Mouse (Mus musculus): ENCODE results near the gene Rerg. TPM values are rescaled to one million over a fixed set of nuclear protein-coding genes. Genes with fewer than 3 reads are reported as not detected.

Rerg gene
- polyA plus RNA-seq, 1 experiment from 2014 or later = 4.6 TPM

- peak overlapping the region; percentile 16; the same call in 1 of the 2 replicates for H3K4me2 ChIP-seq
- H3K36me3 ChIP-seq (ENCODE audit: control insufficient read depth, insufficient read depth, low read length) = no peaks in the 10 kb centered on the region
- WGBS (ENCODE audit: insufficient replicate concordance) = 22% methylated on average over 11 of the region's 11 CpGs
- no peaks in the 10 kb centered on the region for H3K9me3 ChIP-seq (replicated peaks; ENCODE audit: control insufficient read depth, low read length)
- H3K27ac ChIP-seq (ENCODE audit: low read depth, low read length) = peak overlapping the region; percentile 50; the same call in 1 of the 2 replicates
- no peaks in the 10 kb centered on the region for H3K27me3 ChIP-seq (ENCODE audit: control insufficient read depth, insufficient read depth, low read length)
- ATAC-seq (replicated peaks; ENCODE audit: insufficient number of reproducible peaks, low FRiP score, low TSS enrichment) = 0 out of 2 replicates have a peak, but pooled peaks have one; percentile 31
- no peak overlapping the region for H3K4me3 ChIP-seq (ENCODE audit: low read depth, low read length)
- H3K9ac ChIP-seq (ENCODE audit: low read depth, low read length) = no peak overlapping the region
- H3K4me1 ChIP-seq (ENCODE audit: control insufficient read depth, insufficient read depth, low read length) = peaks cover 30% of the 10 kb centered on the region
Measured at GRCm38 (mm10) chr6:137144958-137145535, 25.2 kb downstream of the Rerg start.

- Histone ChIP-seq H3K9me3 (replicated peaks; ENCODE audit: control insufficient read depth, low read length) (no peaks in the 10 kb centered on the region), H3K4me3 (ENCODE audit: low read depth, low read length) (no peak overlapping the region), H3K9ac (ENCODE audit: low read depth, low read length) (no peak overlapping the region), H3K4me2 (no peak overlapping the region), H3K36me3 (ENCODE audit: control insufficient read depth, insufficient read depth, low read length) (no peaks in the 10 kb centered on the region), H3K4me1 (ENCODE audit: control insufficient read depth, insufficient read depth, low read length) (peaks cover 30% of the 10 kb centered on the region), H3K27me3 (ENCODE audit: control insufficient read depth, insufficient read depth, low read length) (no peaks in the 10 kb centered on the region), H3K27ac (ENCODE audit: low read depth, low read length) (0 out of 2 replicates have a peak overlapping the region, but pooled peaks have one; percentile 50)
- 69% methylated on average over 10 of the region's 10 CpGs for WGBS (ENCODE audit: insufficient replicate concordance)
- ATAC-seq (replicated peaks; ENCODE audit: insufficient number of reproducible peaks, low FRiP score, low TSS enrichment) = no peak
Measured at GRCm38 (mm10) chr6:137144526-137144840, 25.8 kb downstream of the Rerg start.

GRCm38 (mm10) chr6:137143818-137144525 is 26.3 kb downstream of the Rerg start:
- no peaks in the 10 kb centered on the region for H3K9me3 ChIP-seq (replicated peaks; ENCODE audit: control insufficient read depth, low read length)
- H3K4me1 ChIP-seq (ENCODE audit: control insufficient read depth, insufficient read depth, low read length) = peaks cover 30% of the 10 kb centered on the region
- H3K27ac ChIP-seq (ENCODE audit: low read depth, low read length) = no peak overlapping the region
- no peaks in the 10 kb centered on the region for H3K27me3 ChIP-seq (ENCODE audit: control insufficient read depth, insufficient read depth, low read length)
- no peak overlapping the region for H3K4me2 ChIP-seq
- WGBS (ENCODE audit: insufficient replicate concordance) = 60% methylated on average over 7 of the region's 7 CpGs
- no peaks in the 10 kb centered on the region for H3K36me3 ChIP-seq (ENCODE audit: control insufficient read depth, insufficient read depth, low read length)
- no peak overlapping the region for H3K9ac ChIP-seq (ENCODE audit: low read depth, low read length)
- H3K4me3 ChIP-seq (ENCODE audit: low read depth, low read length) = no peak overlapping the region
- ATAC-seq (replicated peaks; ENCODE audit: insufficient number of reproducible peaks, low FRiP score, low TSS enrichment) = no peak

- Histone ChIP-seq H3K9me3 (replicated peaks; ENCODE audit: control insufficient read depth, low read length) (no peaks in the 10 kb centered on the region), H3K4me2 (peak overlapping the region; percentile 66), H3K27ac (ENCODE audit: low read depth, low read length) (peak overlapping the region; percentile 70), H3K4me1 (ENCODE audit: control insufficient read depth, insufficient read depth, low read length) (peaks cover 34% of the 10 kb centered on the region), H3K9ac (ENCODE audit: low read depth, low read length) (peak overlapping the region; percentile 58; the same call in 1 of the 2 replicates), H3K36me3 (ENCODE audit: control insufficient read depth, insufficient read depth, low read length) (no peaks in the 10 kb centered on the region), H3K27me3 (ENCODE audit: control insufficient read depth, insufficient read depth, low read length) (no peaks in the 10 kb centered on the region), H3K4me3 (ENCODE audit: low read depth, low read length) (peak overlapping the region; percentile 36)
- peak; percentile 25; the same call in 1 of the 2 replicates for ATAC-seq (replicated peaks; ENCODE audit: insufficient number of reproducible peaks, low FRiP score, low TSS enrichment)
- 0% methylated on average over 8 of the region's 11 CpGs for WGBS (ENCODE audit: insufficient replicate concordance)
Measured at GRCm38 (mm10) chr6:137142796-137143195, 27.5 kb downstream of the Rerg start.

GRCm38 (mm10) chr6:137141247-137141820 is 29.0 kb downstream of the Rerg start:
- peak overlapping the region; percentile 1; the same call in 1 of the 2 replicates for H3K4me2 ChIP-seq
- H3K9ac ChIP-seq (ENCODE audit: low read depth, low read length) = no peak overlapping the region
- H3K4me1 ChIP-seq (ENCODE audit: control insufficient read depth, insufficient read depth, low read length) = peaks cover 34% of the 10 kb centered on the region
- 0 out of 2 replicates have a peak, but pooled peaks have one; percentile 23 for ATAC-seq (replicated peaks; ENCODE audit: insufficient number of reproducible peaks, low FRiP score, low TSS enrichment)
- H3K27ac ChIP-seq (ENCODE audit: low read depth, low read length) = no peak overlapping the region
- H3K36me3 ChIP-seq (ENCODE audit: control insufficient read depth, insufficient read depth, low read length) = no peaks in the 10 kb centered on the region
- no peaks in the 10 kb centered on the region for H3K27me3 ChIP-seq (ENCODE audit: control insufficient read depth, insufficient read depth, low read length)
- no peak overlapping the region for H3K4me3 ChIP-seq (ENCODE audit: low read depth, low read length)
- H3K9me3 ChIP-seq (replicated peaks; ENCODE audit: control insufficient read depth, low read length) = no peaks in the 10 kb centered on the region
- WGBS (ENCODE audit: insufficient replicate concordance) = 35% methylated on average over 5 of the region's 5 CpGs

GRCm38 (mm10) chr6:137138822-137139221 is 31.5 kb downstream of the Rerg start:
- H3K9me3 ChIP-seq (replicated peaks; ENCODE audit: control insufficient read depth, low read length) = no peaks in the 10 kb centered on the region
- 56% methylated on average over 8 of the region's 8 CpGs for WGBS (ENCODE audit: insufficient replicate concordance)
- H3K27me3 ChIP-seq (ENCODE audit: control insufficient read depth, insufficient read depth, low read length) = no peaks in the 10 kb centered on the region
- no peak for ATAC-seq (replicated peaks; ENCODE audit: insufficient number of reproducible peaks, low FRiP score, low TSS enrichment)
- H3K9ac ChIP-seq (ENCODE audit: low read depth, low read length) = no peak overlapping the region
- H3K36me3 ChIP-seq (ENCODE audit: control insufficient read depth, insufficient read depth, low read length) = no peaks in the 10 kb centered on the region
- H3K4me2 ChIP-seq = no peak overlapping the region
- H3K4me1 ChIP-seq (ENCODE audit: control insufficient read depth, insufficient read depth, low read length) = peaks cover 31% of the 10 kb centered on the region
- H3K4me3 ChIP-seq (ENCODE audit: low read depth, low read length) = no peak overlapping the region
- H3K27ac ChIP-seq (ENCODE audit: low read depth, low read length) = no peak overlapping the region

- ATAC-seq (replicated peaks; ENCODE audit: insufficient number of reproducible peaks, low FRiP score, low TSS enrichment) = no peak
- H3K9me3 ChIP-seq (replicated peaks; ENCODE audit: control insufficient read depth, low read length) = no peaks in the 10 kb centered on the region
- no peaks in the 10 kb centered on the region for H3K36me3 ChIP-seq (ENCODE audit: control insufficient read depth, insufficient read depth, low read length)
- H3K27ac ChIP-seq (ENCODE audit: low read depth, low read length) = no peak overlapping the region
- H3K27me3 ChIP-seq (ENCODE audit: control insufficient read depth, insufficient read depth, low read length) = no peaks in the 10 kb centered on the region
- WGBS (ENCODE audit: insufficient replicate concordance) = 42% methylated on average over 3 of the region's 3 CpGs
- no peak overlapping the region for H3K9ac ChIP-seq (ENCODE audit: low read depth, low read length)
- no peak overlapping the region for H3K4me3 ChIP-seq (ENCODE audit: low read depth, low read length)
- H3K4me2 ChIP-seq = no peak overlapping the region
- H3K4me1 ChIP-seq (ENCODE audit: control insufficient read depth, insufficient read depth, low read length) = peaks cover 28% of the 10 kb centered on the region
Measured at GRCm38 (mm10) chr6:137138391-137138790, 31.9 kb downstream of the Rerg start.

- ATAC-seq (replicated peaks; ENCODE audit: insufficient number of reproducible peaks, low FRiP score, low TSS enrichment) = no peak
- H3K4me3 ChIP-seq (ENCODE audit: low read depth, low read length) = no peak overlapping the region
- no peaks in the 10 kb centered on the region for H3K9me3 ChIP-seq (replicated peaks; ENCODE audit: control insufficient read depth, low read length)
- 68% methylated on average over 4 of the region's 4 CpGs for whole genome bisulfite sequencing (ENCODE audit: insufficient replicate concordance)
- peak overlapping the region; percentile 55 for H3K4me2 ChIP-seq
- H3K4me1 ChIP-seq (ENCODE audit: control insufficient read depth, insufficient read depth, low read length) = peaks cover 20% of the 10 kb centered on the region
- H3K27ac ChIP-seq (ENCODE audit: low read depth, low read length) = peak overlapping the region; percentile 91
- no peaks in the 10 kb centered on the region for H3K36me3 ChIP-seq (ENCODE audit: control insufficient read depth, insufficient read depth, low read length)
- H3K9ac ChIP-seq (ENCODE audit: low read depth, low read length) = no peak overlapping the region
- H3K27me3 ChIP-seq (ENCODE audit: control insufficient read depth, insufficient read depth, low read length) = no peaks in the 10 kb centered on the region
Measured at GRCm38 (mm10) chr6:137136401-137136800, 33.9 kb downstream of the Rerg start.

Measured in heart, embryonic 11.5 days (tissue).